Mouse (Mus musculus): ENCODE results near the gene Furin. TPM values are rescaled to one million over a fixed set of nuclear protein-coding genes. Genes with fewer than 3 reads are reported as not detected.

Furin gene
- total and polyA plus RNA-seq, 3 experiments: 13.7 to 32.3 TPM; not detected in 1

DNA sequence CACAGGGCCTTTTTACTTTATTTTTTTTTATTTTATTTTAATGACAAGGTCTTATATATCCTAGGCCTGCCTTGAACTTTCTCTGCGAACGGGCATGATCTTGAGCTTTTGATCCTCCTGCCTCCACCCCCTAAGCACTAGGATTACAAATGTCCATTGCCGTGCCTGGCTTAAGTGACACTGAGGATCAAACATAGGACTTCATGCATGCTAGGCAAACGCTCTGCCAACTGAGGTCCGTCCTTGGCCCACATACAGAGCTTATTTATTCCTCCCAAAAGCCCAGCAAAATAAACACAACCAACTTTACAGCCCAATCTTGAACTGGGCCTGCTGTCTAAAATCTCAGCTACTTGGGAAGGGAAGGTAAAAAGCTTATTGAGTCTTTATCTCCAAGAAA is 7.5 kb upstream of the Furin start:
- DNase-seq (ENCODE audit: low read depth, low spot score): no peak
- H3K36me3 ChIP-seq (ENCODE audit: control insufficient read depth in 1 of 2, insufficient read depth in 2 of 2, low read length in 2 of 2): peaks cover 0 to 14% of the 10 kb centered on the region in 2 experiments; a peak in 2 of 4 replicates
- H3K4me3 ChIP-seq (ENCODE audit: control insufficient read depth in 1 of 2, insufficient read depth in 1 of 2, low read depth in 2 of 2, low read length in 2 of 2): no peak overlapping the region
- TF ChIP-seq RCOR1 (IDR thresholded peaks at IDR 0.05; ENCODE audit: low read depth, low read length): no peak
- no peak for TF ChIP-seq USF2 (IDR thresholded peaks at IDR 0.05; ENCODE audit: borderline replicate concordance in 1 of 2, insufficient read depth in 1 of 2, low read depth in 1 of 2, low read length in 2 of 2)
- no peak for TF ChIP-seq GABPA (IDR thresholded peaks at IDR 0.05; ENCODE audit: low read depth, low read length)
- no peak for TF ChIP-seq TBP (IDR thresholded peaks at IDR 0.05; ENCODE audit: low read depth, low read length)
- TF ChIP-seq ZMIZ1 (IDR thresholded peaks at IDR 0.05; ENCODE audit: low read depth, low read length): no peak
- TF ChIP-seq ZKSCAN1 (IDR thresholded peaks at IDR 0.05; ENCODE audit: low read depth, low read length): no peak
- no peak for TF ChIP-seq MAZ (IDR thresholded peaks at IDR 0.05; ENCODE audit: low read depth, low read length)
- no peak for TF ChIP-seq E2F4 (IDR thresholded peaks at IDR 0.05; ENCODE audit: borderline replicate concordance, low read depth, low read length)
- no peak for TF ChIP-seq CTCF (IDR thresholded peaks at IDR 0.05 in 2 of 3, conservative IDR thresholded peaks at IDR 0.05 in 1 of 3; ENCODE audit: control insufficient read depth in 1 of 3, insufficient read depth in 1 of 3, low read depth in 2 of 3, low read length in 3 of 3, poor library complexity in 1 of 3, severe bottlenecking in 1 of 3)
- no peak for TF ChIP-seq TAL1 (IDR thresholded peaks at IDR 0.05; ENCODE audit: low read length)
- H3K27ac ChIP-seq (ENCODE audit: control insufficient read depth, low read depth, low read length): no peak overlapping the region
- peaks cover 7 to 20% of the 10 kb centered on the region in 2 experiments for H3K4me1 ChIP-seq (ENCODE audit: control insufficient read depth in 1 of 2, insufficient read depth in 2 of 2, low read length in 2 of 2)
- no peaks in the 10 kb centered on the region for H3K9me3 ChIP-seq (replicated peaks; ENCODE audit: insufficient read depth, low read length)
- H3K9ac ChIP-seq (ENCODE audit: control insufficient read depth, low read depth, low read length, poor library complexity, severe bottlenecking): no peak overlapping the region
- H3K79me2 ChIP-seq (ENCODE audit: control insufficient read depth, insufficient read depth, low read length, poor library complexity): no peaks in the 10 kb centered on the region
- no peaks in the 10 kb centered on the region for H3K27me3 ChIP-seq (ENCODE audit: control insufficient read depth in 1 of 2, insufficient read depth in 2 of 2, low read length in 2 of 2)

DNA sequence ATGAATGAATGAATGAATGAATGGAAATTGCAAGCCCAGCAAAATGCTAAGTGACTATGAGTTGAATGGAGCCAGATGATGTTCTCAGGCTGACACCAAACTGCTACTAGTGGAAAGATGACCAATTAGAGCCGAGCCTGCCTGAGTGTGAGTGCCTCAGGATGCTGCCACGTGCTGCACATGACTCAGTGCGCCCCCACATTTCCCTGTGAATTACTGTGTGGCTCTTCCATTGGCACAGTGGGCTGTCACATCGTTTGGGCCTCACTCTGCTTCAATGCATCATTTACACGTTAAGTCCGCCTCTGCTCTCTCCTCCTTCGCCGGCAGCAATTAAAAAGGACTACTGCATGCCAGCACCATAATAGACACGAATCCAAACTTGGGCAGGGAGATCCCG is 7.0 kb upstream of the Furin start:
- H3K79me2 ChIP-seq (ENCODE audit: control insufficient read depth, insufficient read depth, low read length, poor library complexity): no peaks in the 10 kb centered on the region
- peaks cover 5 to 15% of the 10 kb centered on the region in 2 experiments for H3K4me1 ChIP-seq (ENCODE audit: control insufficient read depth in 1 of 2, insufficient read depth in 2 of 2, low read length in 2 of 2)
- H3K36me3 ChIP-seq (ENCODE audit: control insufficient read depth in 1 of 2, insufficient read depth in 2 of 2, low read length in 2 of 2): peaks cover 0 to 9% of the 10 kb centered on the region in 2 experiments; a peak in 2 of 4 replicates
- H3K4me3 ChIP-seq (ENCODE audit: control insufficient read depth in 1 of 2, insufficient read depth in 1 of 2, low read depth in 2 of 2, low read length in 2 of 2): no peak overlapping the region
- DNase-seq (ENCODE audit: low read depth, low spot score): no peak
- H3K9ac ChIP-seq (ENCODE audit: control insufficient read depth, low read depth, low read length, poor library complexity, severe bottlenecking): no peak overlapping the region
- no peaks in the 10 kb centered on the region for H3K9me3 ChIP-seq (replicated peaks; ENCODE audit: insufficient read depth, low read length)
- no peaks in the 10 kb centered on the region for H3K27me3 ChIP-seq (ENCODE audit: control insufficient read depth in 1 of 2, insufficient read depth in 2 of 2, low read length in 2 of 2)
- TF ChIP-seq MAX (IDR thresholded peaks at IDR 0.05; ENCODE audit: low read length) (no peak), BHLHE40 (IDR thresholded peaks at IDR 0.05; ENCODE audit: borderline replicate concordance, low read depth, low read length) (no peak), CHD1 (IDR thresholded peaks at IDR 0.05; ENCODE audit: low read depth, low read length) (no peak), TBP (IDR thresholded peaks at IDR 0.05; ENCODE audit: low read depth, low read length) (no peak), MAZ (IDR thresholded peaks at IDR 0.05; ENCODE audit: low read depth, low read length) (no peak), CHD2 (IDR thresholded peaks at IDR 0.05; ENCODE audit: low read length) (no peak), JUND (IDR thresholded peaks at IDR 0.05; ENCODE audit: low read depth, low read length) (no peak), ZC3H11A (IDR thresholded peaks at IDR 0.05; ENCODE audit: low read depth, low read length) (no peak), ELF1 (IDR thresholded peaks at IDR 0.05; ENCODE audit: low read depth, low read length) (no peak), GATA1 (IDR thresholded peaks at IDR 0.05; ENCODE audit: low read depth, low read length) (no peak), MAFK (IDR thresholded peaks at IDR 0.05; ENCODE audit: borderline replicate concordance, low read depth, low read length) (no peak), ZMIZ1 (IDR thresholded peaks at IDR 0.05; ENCODE audit: low read depth, low read length) (no peak)
- H3K27ac ChIP-seq (ENCODE audit: control insufficient read depth, low read depth, low read length): no peak overlapping the region

Measured in MEL (cell line).